14 mouse cellular contexts compared by ENCODE assay signal in the genomic region with DNA sequence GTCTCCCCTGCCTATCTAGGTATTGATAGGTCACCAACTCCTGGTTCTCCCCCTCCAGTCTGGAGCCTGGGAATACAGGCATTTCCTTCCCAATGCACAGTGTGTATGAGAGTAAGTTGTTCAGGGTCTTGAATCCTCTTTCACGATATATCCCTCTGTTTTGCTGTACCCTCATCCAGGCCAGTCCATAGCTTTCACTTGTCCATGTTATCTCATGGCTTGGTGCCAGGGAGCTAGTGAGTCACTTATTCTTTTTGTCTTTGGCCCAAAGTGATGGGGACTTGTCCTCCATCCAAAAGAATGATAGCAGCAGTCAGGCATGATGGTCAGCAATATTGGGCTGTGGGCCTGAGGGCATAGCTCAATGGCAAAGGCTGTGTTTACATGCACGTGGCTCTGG. TPM values are rescaled to one million over a fixed set of nuclear protein-coding genes. Genes with fewer than 3 reads are reported as not detected.
DNase-seq lines count a peak whose midpoint lies in the region; ATAC-seq and TF ChIP-seq lines count a peak whose summit lies in the region.
"Had no signal": no experiment of that assay in that cellular context is flagged by ENCODE, and none has a peak within 500 bp of the region (broad histone marks: within the 10 kb centered on the region; RNA-seq: fewer than 3 reads in every experiment).

No protein-coding gene starts in this region.

- 0 out of 2 replicates have a peak, but pooled peaks have one; percentile 19 for ATAC-seq in forebrain, embryonic 15.5 days (replicated peaks)
- ATAC-seq in forebrain, postnatal 0 days: no peak
- no peak; the same call in 1 of the 2 replicates for ATAC-seq in intestine, embryonic 16.5 days
- no peak for ATAC-seq in intestine, embryonic 15.5 days
- ATAC-seq in neural tube, embryonic 15.5 days (ENCODE audit: low FRiP score): no peak

- no peaks in the 10 kb centered on the region for H3K9me3 ChIP-seq in forebrain, embryonic 15.5 days
- no peaks in the 10 kb centered on the region for H3K9me3 ChIP-seq in forebrain, postnatal 0 days (ENCODE audit: low read length)
- no peaks in the 10 kb centered on the region for H3K9me3 ChIP-seq in intestine, embryonic 16.5 days (ENCODE audit: control insufficient read depth, low read length)
- no peaks in the 10 kb centered on the region for H3K9me3 ChIP-seq in intestine, embryonic 15.5 days
- H3K9me3 ChIP-seq in neural tube, embryonic 15.5 days (replicated peaks): no peaks in the 10 kb centered on the region
- H3K9me3 ChIP-seq: heart, embryonic 12.5 days; hindbrain, embryonic 12.5 days had no signal

- peaks cover 34% of the 10 kb centered on the region for H3K36me3 ChIP-seq in forebrain, embryonic 15.5 days
- peaks cover 35% of the 10 kb centered on the region for H3K36me3 ChIP-seq in forebrain, postnatal 0 days (ENCODE audit: insufficient read depth)
- peaks cover 8% of the 10 kb centered on the region for H3K36me3 ChIP-seq in intestine, embryonic 16.5 days (ENCODE audit: control insufficient read depth, insufficient read depth, low read length)
- peaks cover 20% of the 10 kb centered on the region for H3K36me3 ChIP-seq in intestine, embryonic 15.5 days
- H3K36me3 ChIP-seq in neural tube, embryonic 15.5 days: peaks cover 31% of the 10 kb centered on the region

- H3K9ac ChIP-seq in forebrain, embryonic 15.5 days (replicated peaks): no peak overlapping the region
- H3K9ac ChIP-seq in forebrain, postnatal 0 days: no peak overlapping the region
- H3K9ac ChIP-seq in intestine, embryonic 16.5 days (ENCODE audit: low read depth, low read length): no peak overlapping the region
- no peak overlapping the region for H3K9ac ChIP-seq in intestine, embryonic 15.5 days
- no peak overlapping the region for H3K9ac ChIP-seq in neural tube, embryonic 15.5 days (replicated peaks)
- H3K9ac ChIP-seq: heart, embryonic 12.5 days; hindbrain, embryonic 12.5 days had no signal

- H3K4me2 ChIP-seq in forebrain, embryonic 15.5 days (replicated peaks): no peak overlapping the region
- H3K4me2 ChIP-seq in forebrain, postnatal 0 days (ENCODE audit: low read depth): no peak overlapping the region
- H3K4me2 ChIP-seq in intestine, embryonic 16.5 days (ENCODE audit: low read depth, low read length): no peak overlapping the region
- no peak overlapping the region for H3K4me2 ChIP-seq in intestine, embryonic 15.5 days (replicated peaks)
- H3K4me2 ChIP-seq in neural tube, embryonic 15.5 days: no peak overlapping the region
- H3K4me2 ChIP-seq: heart, embryonic 12.5 days; hindbrain, embryonic 12.5 days had no signal

- DNase-seq in forebrain, postnatal 0 days: no peak
- peak; percentile 51 for DNase-seq in 416B (ENCODE audit: low read depth)
- peak; percentile 61 for DNase-seq in adrenal gland, postnatal 14 days
- no peak for DNase-seq in spleen, postnatal 4 days (ENCODE audit: low spot score in 2 of 2)
- DNase-seq: gastrocnemius, postnatal 25 days had no signal

- 88% methylated on average over 2 of the region's 2 CpGs for WGBS in forebrain, embryonic 15.5 days
- WGBS in forebrain, postnatal 0 days: 88% methylated on average over 2 of the region's 2 CpGs
- 77% methylated on average over 2 of the region's 2 CpGs for WGBS in intestine, embryonic 16.5 days
- WGBS in intestine, embryonic 15.5 days: 70% methylated on average over 2 of the region's 2 CpGs
- WGBS in neural tube, embryonic 15.5 days: 79% methylated on average over 2 of the region's 2 CpGs

- H3K27me3 ChIP-seq in forebrain, embryonic 15.5 days: no peaks in the 10 kb centered on the region
- H3K27me3 ChIP-seq in forebrain, postnatal 0 days (ENCODE audit: insufficient read depth, low read length): no peaks in the 10 kb centered on the region
- H3K27me3 ChIP-seq in intestine, embryonic 16.5 days (replicated peaks; ENCODE audit: control insufficient read depth, insufficient read depth, low read length): no peaks in the 10 kb centered on the region
- no peaks in the 10 kb centered on the region for H3K27me3 ChIP-seq in intestine, embryonic 15.5 days (replicated peaks)
- H3K27me3 ChIP-seq in neural tube, embryonic 15.5 days (replicated peaks): no peaks in the 10 kb centered on the region
- H3K27me3 ChIP-seq: heart, embryonic 12.5 days; hindbrain, embryonic 12.5 days had no signal

- no peak overlapping the region for H3K4me3 ChIP-seq in forebrain, embryonic 15.5 days
- no peak overlapping the region for H3K4me3 ChIP-seq in forebrain, postnatal 0 days (ENCODE audit: low read depth, low read length)
- H3K4me3 ChIP-seq in intestine, embryonic 16.5 days (ENCODE audit: low read length): no peak overlapping the region
- no peak overlapping the region for H3K4me3 ChIP-seq in intestine, embryonic 15.5 days (replicated peaks)
- no peak overlapping the region for H3K4me3 ChIP-seq in neural tube, embryonic 15.5 days (replicated peaks)
- H3K4me3 ChIP-seq: heart, embryonic 12.5 days; hindbrain, embryonic 12.5 days; layer of hippocampus, adult 2 months had no signal

- H3K27ac ChIP-seq in forebrain, embryonic 15.5 days (replicated peaks): no peak overlapping the region
- no peak overlapping the region for H3K27ac ChIP-seq in forebrain, postnatal 0 days (ENCODE audit: low read depth, low read length)
- H3K27ac ChIP-seq in intestine, embryonic 16.5 days (ENCODE audit: low read length): peak overlapping the region; percentile 62
- no peak overlapping the region for H3K27ac ChIP-seq in intestine, embryonic 15.5 days
- H3K27ac ChIP-seq in neural tube, embryonic 15.5 days (replicated peaks): no peak overlapping the region
- H3K27ac ChIP-seq: hindbrain, embryonic 12.5 days; layer of hippocampus, adult 2 months had no signal

- no peaks in the 10 kb centered on the region for H3K4me1 ChIP-seq in forebrain, embryonic 15.5 days
- no peaks in the 10 kb centered on the region for H3K4me1 ChIP-seq in forebrain, postnatal 0 days (ENCODE audit: insufficient read depth)
- H3K4me1 ChIP-seq in intestine, embryonic 16.5 days (ENCODE audit: control insufficient read depth, insufficient read depth, low read length): peaks cover 8% of the 10 kb centered on the region
- H3K4me1 ChIP-seq in intestine, embryonic 15.5 days (replicated peaks): 0 out of 2 replicates have a peak, but pooled peaks cover 10% of the 10 kb centered on the region
- no peaks in the 10 kb centered on the region for H3K4me1 ChIP-seq in neural tube, embryonic 15.5 days
- H3K4me1 ChIP-seq: hindbrain, embryonic 12.5 days had no signal

- no peak for TF ChIP-seq CTCF in forebrain, postnatal 0 days (IDR thresholded peaks at IDR 0.05; ENCODE audit: low read depth)

RNA-seq across cellular contexts. Expression of a gene that starts 15.3 kb away (rescaled TPM):
- 89.0 and 91.8 TPM in 2 replicates for polyA plus RNA-seq in forebrain, embryonic 15.5 days (2015; fragmentation: Nextera tagmentation; extraction: Ambion mirVana)
- total RNA-seq in forebrain, postnatal 0 days (2014; rRNA removed): 34.6 and 41.9 TPM in 2 replicates
- polyA plus RNA-seq in forebrain, postnatal 0 days (2015; fragmentation: Nextera tagmentation; extraction: Ambion mirVana): 51.0 and 60.0 TPM in 2 replicates
- polyA plus RNA-seq in intestine, embryonic 16.5 days (2015; fragmentation: Nextera tagmentation; extraction: Ambion mirVana): 82.3 and 95.1 TPM in 2 replicates
- 97.4 and 99.7 TPM in 2 replicates for polyA plus RNA-seq in intestine, embryonic 15.5 days (2015; fragmentation: Nextera tagmentation; extraction: Ambion mirVana)
- 56.9 and 61.2 TPM in 2 replicates for total RNA-seq in adrenal gland, postnatal 14 days (2021)
- 74.6 and 86.6 TPM in 2 replicates for polyA plus RNA-seq in neural tube, embryonic 15.5 days (2015; fragmentation: Nextera tagmentation; extraction: Ambion mirVana)

RNA-seq across cellular contexts. Expression of a gene that starts 38.7 kb away (rescaled TPM):
- polyA plus RNA-seq in forebrain, embryonic 15.5 days (2015; fragmentation: Nextera tagmentation; extraction: Ambion mirVana): 0.28 and 0.42 TPM in 2 replicates
- total RNA-seq in forebrain, postnatal 0 days (2014; rRNA removed): 0.43 and 0.62 TPM in 2 replicates
- 0.47 and 0.60 TPM in 2 replicates for polyA plus RNA-seq in forebrain, postnatal 0 days (2015; fragmentation: Nextera tagmentation; extraction: Ambion mirVana)
- polyA plus RNA-seq in intestine, embryonic 16.5 days (2015; fragmentation: Nextera tagmentation; extraction: Ambion mirVana): 8.3 and 10.8 TPM in 2 replicates
- 8.8 and 10.9 TPM in 2 replicates for polyA plus RNA-seq in intestine, embryonic 15.5 days (2015; fragmentation: Nextera tagmentation; extraction: Ambion mirVana)
- 1.7 and 2.1 TPM in 2 replicates for total RNA-seq in adrenal gland, postnatal 14 days (2021)
- 0.40 and 3.3 TPM in 2 replicates for polyA plus RNA-seq in neural tube, embryonic 15.5 days (2015; fragmentation: Nextera tagmentation; extraction: Ambion mirVana)
- total RNA-seq: liver, adult 2 months; midbrain, postnatal 0 days had no signal

RNA-seq across cellular contexts. Expression of a gene that starts 45.2 kb away (rescaled TPM):
- 3.5 and 3.8 TPM in 2 replicates for polyA plus RNA-seq in forebrain, embryonic 15.5 days (2015; fragmentation: Nextera tagmentation; extraction: Ambion mirVana)
- 8.7 TPM in 2 replicates for total RNA-seq in forebrain, postnatal 0 days (2014; rRNA removed)
- 5.9 and 6.2 TPM in 2 replicates for polyA plus RNA-seq in forebrain, postnatal 0 days (2015; fragmentation: Nextera tagmentation; extraction: Ambion mirVana)
- 2.8 and 3.5 TPM in 2 replicates for polyA plus RNA-seq in intestine, embryonic 16.5 days (2015; fragmentation: Nextera tagmentation; extraction: Ambion mirVana)
- 3.5 and 3.6 TPM in 2 replicates for polyA plus RNA-seq in intestine, embryonic 15.5 days (2015; fragmentation: Nextera tagmentation; extraction: Ambion mirVana)
- total RNA-seq in adrenal gland, postnatal 14 days (2021): 12.0 and 18.0 TPM in 2 replicates
- 4.0 and 4.1 TPM in 2 replicates for polyA plus RNA-seq in neural tube, embryonic 15.5 days (2015; fragmentation: Nextera tagmentation; extraction: Ambion mirVana)

Comparison
In these comparisons a context has a peak if more than half of its experiments do, and no peak if none do; other contexts are left out.
1. DNase-seq: peak in 416B (single experiment) and adrenal gland, postnatal 14 days (single experiment); none in forebrain, postnatal 0 days (single experiment) and spleen, postnatal 4 days (0 of 2).